Mouse (Mus musculus) liver, adult 2 months (tissue): Measurements from ENCODE around the gene Slc7a1. TPM values are rescaled to one million over a fixed set of nuclear protein-coding genes. Genes with fewer than 3 reads are reported as not detected.

Experiments used
- DNase-seq: peaks from one replicate; pipeline ENCODE4 v3.0.0-alpha.2; 2011; ENCODE audit warnings: low read depth, low spot score; ENCODE audit errors: extremely low read depth
- H3K27ac ChIP-seq: fragments of 200-500 bp; replicated peaks from 2 replicates; pipeline ENCODE4 v1.5.1; 2012; ENCODE audit warnings: low read depth, mild to moderate bottlenecking, control low read depth, inconsistent platforms, low read length; ENCODE audit not compliant: insufficient read depth
- H3K27me3 ChIP-seq: fragments of 200-500 bp; 2 replicates; pipeline ENCODE4 v1.6.1; 2012; ENCODE audit warnings: mild to moderate bottlenecking, moderate library complexity, low read length, inconsistent platforms; ENCODE audit not compliant: control insufficient read depth, insufficient read depth
- H3K36me3 ChIP-seq: fragments of 200-500 bp; 2 replicates; pipeline ENCODE4 v1.6.1; 2012; ENCODE audit warnings: low read length, inconsistent platforms; ENCODE audit not compliant: control insufficient read depth, insufficient read depth
- H3K4me1 ChIP-seq: fragments of 200-500 bp; 2 replicates; pipeline ENCODE4 v1.6.1; 2011; ENCODE audit warnings: low read length; ENCODE audit not compliant: control insufficient read depth, insufficient read depth
- H3K4me3 ChIP-seq: fragments of 200-500 bp; 2 replicates; pipeline ENCODE4 v1.5.1; 2011; ENCODE audit warnings: low read depth, mild to moderate bottlenecking, control low read depth, low read length, moderate library complexity; ENCODE audit not compliant: insufficient read depth
- H3K79me2 ChIP-seq: fragments of 200-500 bp; 2 replicates; pipeline ENCODE4 v1.6.1; 2012; ENCODE audit warnings: inconsistent platforms, mild to moderate bottlenecking, low read length, moderate library complexity; ENCODE audit not compliant: control insufficient read depth, insufficient read depth
- H3K9ac ChIP-seq: fragments of 200-500 bp; 2 replicates; pipeline ENCODE4 v1.6.1; 2012; ENCODE audit warnings: low read depth, mild to moderate bottlenecking, control low read depth, inconsistent platforms, low read length
- CTCF ChIP-seq: fragments of 200-500 bp; IDR thresholded peaks from 2 replicates; pipeline ENCODE4 v1.5.1; 2011; ENCODE audit warnings: low read depth, low read length, control low read depth
- POLR2A ChIP-seq: fragments of 200-500 bp; IDR thresholded peaks from 2 replicates; pipeline ENCODE4 v1.6.1; 2011; ENCODE audit warnings: low read length, control low read depth; ENCODE audit not compliant: insufficient read depth; ENCODE audit errors: extremely low read depth
- WGBS: fragments of 180-500 bp; shearing (Covaris S2); methylation state at CpG from one replicate; pipeline ENCODE4 v1.1.7; 2018; 5-methylcytosine and 5-hydroxymethylcytosine counted together
- polyA plus RNA-seq: library from polyadenylated mRNA; depleted of rRNA; stranded (reverse); fragments of >200 nt; gene quantifications from 2 replicates; pipeline ENCODE4 v1.2.3, GENCODE M21; 2012
- total RNA-seq: library from RNA; depleted of rRNA; stranded (reverse); fragments of >200 nt; gene quantifications from 2 replicates; pipeline ENCODE4 v1.2.3, GENCODE M21; 2014

The Slc7a1 gene
- total and polyA plus RNA-seq, 2 experiments, result 0.18 to 0.23 TPM

DNA sequence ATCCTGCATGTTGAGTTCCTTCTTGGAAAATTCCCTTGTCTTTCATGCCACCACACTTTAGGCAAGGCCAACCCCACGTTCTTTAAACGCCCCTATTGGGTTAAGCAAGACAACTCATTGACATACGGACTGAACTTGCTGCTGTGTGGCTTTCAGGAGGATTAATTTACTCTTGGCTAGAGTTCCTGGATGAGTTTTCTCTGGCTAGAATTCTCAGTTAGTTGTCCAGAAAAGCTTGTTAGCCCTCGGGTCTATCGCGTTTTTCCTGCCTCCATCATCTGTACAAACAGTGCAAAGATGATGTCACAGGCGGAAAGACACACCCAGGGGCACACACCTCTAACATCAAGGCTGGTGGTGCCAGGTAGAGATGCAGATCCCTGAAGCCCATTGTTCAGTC lies 14.5 kb upstream of the Slc7a1 start:
- H3K4me3 ChIP-seq, result no peak overlapping the region
- no peak for TF ChIP-seq CTCF
- no peak for TF ChIP-seq POLR2A
- no peaks in the 10 kb centered on the region for H3K4me1 ChIP-seq
- no peak overlapping the region for H3K9ac ChIP-seq
- H3K27ac ChIP-seq, result no peak overlapping the region
- no peaks in the 10 kb centered on the region for H3K79me2 ChIP-seq
- H3K27me3 ChIP-seq, result no peaks in the 10 kb centered on the region
- DNase-seq, result no peak
- 37% methylated on average over 7 of the region's 7 CpGs for WGBS
- no peaks in the 10 kb centered on the region for H3K36me3 ChIP-seq

DNA sequence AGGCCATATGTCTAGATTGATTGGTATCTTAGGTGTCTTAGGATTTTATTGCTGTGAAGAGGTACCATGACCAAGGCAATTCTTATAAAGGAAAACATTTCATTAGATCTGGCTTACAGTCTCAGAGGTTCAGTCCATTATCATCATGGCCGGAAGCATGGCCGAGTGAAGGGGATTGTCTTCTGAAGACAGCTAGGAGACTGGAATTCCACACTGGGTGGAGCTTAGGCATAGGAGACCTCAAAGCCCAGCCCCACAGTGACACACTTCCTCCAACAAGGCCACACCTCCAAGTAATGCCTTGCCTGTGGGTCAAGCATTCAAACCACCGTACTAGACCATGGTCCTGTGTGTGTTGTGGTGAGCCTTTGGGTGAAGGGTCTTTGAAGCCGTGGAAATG lies 12.8 kb upstream of the Slc7a1 start:
- 95% methylated on average over 4 of the region's 4 CpGs for WGBS
- no peak overlapping the region for H3K27ac ChIP-seq
- DNase-seq, result no peak

DNA sequence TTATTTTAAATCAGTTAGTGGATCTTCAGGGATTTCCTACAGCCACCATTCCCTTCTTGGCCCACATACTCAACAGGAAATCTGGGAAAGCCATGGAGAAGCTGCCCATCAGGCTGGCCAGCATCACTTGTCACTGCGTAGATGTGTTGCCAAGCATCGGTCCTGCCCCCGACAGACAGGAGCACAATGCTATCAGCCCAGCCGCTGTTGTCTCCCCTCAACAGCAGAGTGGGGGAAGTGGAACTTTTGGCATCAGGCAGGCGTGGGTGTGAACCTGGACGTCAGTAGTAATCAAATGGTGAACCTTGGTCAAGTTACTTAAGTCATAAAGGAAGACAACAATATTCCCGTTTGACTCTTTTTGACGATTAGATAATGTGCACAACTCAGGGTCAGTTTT lies 9.8 kb upstream of the Slc7a1 start:
- Histone ChIP-seq H3K27me3 (no peaks in the 10 kb centered on the region), H3K36me3 (no peaks in the 10 kb centered on the region), H3K4me1 (no peaks in the 10 kb centered on the region), H3K27ac (no peak overlapping the region), H3K9ac (no peak overlapping the region), H3K4me3 (no peak overlapping the region), H3K79me2 (no peaks in the 10 kb centered on the region)
- no peak for TF ChIP-seq CTCF
- 64% methylated on average over 8 of the region's 8 CpGs for whole genome bisulfite sequencing
- no peak for DNase-seq

More for the DNA sequence above, 12.8 kb upstream of the Slc7a1 start:
- no peak overlapping the region for H3K9ac ChIP-seq
- H3K36me3 ChIP-seq, result no peaks in the 10 kb centered on the region
- H3K27me3 ChIP-seq, result no peaks in the 10 kb centered on the region
- H3K4me1 ChIP-seq, result no peaks in the 10 kb centered on the region
- H3K79me2 ChIP-seq, result no peaks in the 10 kb centered on the region
- H3K4me3 ChIP-seq, result no peak overlapping the region
- TF ChIP-seq POLR2A (no peak), CTCF (no peak)

DNA sequence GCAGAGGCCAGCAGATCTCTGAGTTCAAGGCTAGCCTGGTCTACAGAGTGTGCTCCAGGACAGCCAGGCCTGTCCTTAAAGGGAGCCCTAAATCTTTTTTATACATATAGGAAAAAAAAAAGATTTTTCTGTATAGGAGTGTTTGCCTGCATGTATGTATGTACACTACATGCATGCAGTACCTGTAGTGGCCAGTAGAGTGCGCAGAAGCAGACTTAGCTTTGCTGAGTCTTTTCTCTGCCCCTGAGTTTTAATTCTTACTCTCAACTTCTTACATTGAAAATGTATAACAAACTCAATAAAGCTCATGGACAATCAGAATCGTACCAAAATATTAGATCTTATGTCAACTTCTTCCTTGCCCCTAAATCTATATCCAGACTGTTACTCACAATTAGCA lies 7.2 kb upstream of the Slc7a1 start:
- WGBS, result 93% methylated on average over 2 of the region's 2 CpGs
- Histone ChIP-seq H3K4me1 (no peaks in the 10 kb centered on the region), H3K36me3 (no peaks in the 10 kb centered on the region), H3K27me3 (no peaks in the 10 kb centered on the region), H3K79me2 (no peaks in the 10 kb centered on the region), H3K4me3 (no peak overlapping the region), H3K9ac (no peak overlapping the region), H3K27ac (no peak overlapping the region)
- DNase-seq, result no peak
- TF ChIP-seq POLR2A, result no peak
- no peak for TF ChIP-seq CTCF

DNA sequence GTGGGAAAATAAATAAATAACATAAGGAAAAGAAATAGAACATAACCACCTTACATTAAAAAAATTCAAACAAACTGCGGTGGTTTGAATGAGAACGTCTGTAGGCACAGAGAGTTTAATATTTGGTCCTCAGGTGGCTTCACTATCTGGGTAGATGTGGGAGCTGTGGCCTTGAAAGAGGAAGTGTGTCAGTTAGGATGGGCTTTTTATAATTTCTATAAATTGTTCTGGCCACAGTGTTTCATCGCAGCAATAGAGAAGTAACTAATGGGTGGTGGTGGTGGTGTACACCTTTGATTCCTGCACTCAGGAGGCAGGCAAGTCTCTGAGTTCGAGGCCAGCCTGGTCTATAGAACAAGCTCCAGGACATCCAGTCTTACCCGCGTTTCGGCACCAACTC lies 4.8 kb upstream of the Slc7a1 start:
- 89% methylated on average over 7 of the region's 7 CpGs for WGBS
- Histone ChIP-seq H3K27me3 (0 out of 2 replicates have a peak, but pooled peaks cover 1% of the 10 kb centered on the region), H3K4me1 (no peaks in the 10 kb centered on the region; the same call in 1 of the 2 replicates), H3K27ac (no peak overlapping the region), H3K36me3 (no peaks in the 10 kb centered on the region), H3K4me3 (no peak overlapping the region), H3K9ac (no peak overlapping the region), H3K79me2 (no peaks in the 10 kb centered on the region)
- TF ChIP-seq CTCF, result no peak
- no peak for TF ChIP-seq POLR2A
- DNase-seq, result no peak

DNA sequence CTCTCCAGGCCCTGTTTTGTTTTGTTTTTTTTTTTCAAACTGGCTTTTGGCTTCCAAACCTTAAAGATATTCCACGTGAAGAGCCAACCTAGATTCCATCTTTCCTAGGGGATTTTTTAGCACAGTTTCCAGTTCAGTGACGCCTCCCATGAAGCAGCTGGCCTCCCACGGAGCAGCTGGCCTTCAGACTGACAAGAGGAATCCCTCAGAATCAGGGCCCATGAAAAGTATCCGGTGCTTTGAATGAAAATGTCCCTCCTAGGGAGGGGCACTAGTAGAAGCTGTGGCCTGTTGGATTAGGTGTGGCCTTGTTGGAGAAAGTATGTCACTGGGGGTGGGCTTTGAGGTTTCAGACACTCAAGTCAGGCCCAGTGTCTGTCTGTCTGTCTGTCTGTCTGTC lies 2.9 kb upstream of the Slc7a1 start:
- H3K4me1 ChIP-seq, result peaks cover 1% of the 10 kb centered on the region; the same call in 1 of the 2 replicates
- H3K79me2 ChIP-seq, result no peaks in the 10 kb centered on the region
- no peak for TF ChIP-seq POLR2A
- TF ChIP-seq CTCF, result no peak
- no peak overlapping the region for H3K27ac ChIP-seq
- H3K36me3 ChIP-seq, result no peaks in the 10 kb centered on the region
- DNase-seq, result no peak
- H3K9ac ChIP-seq, result no peak overlapping the region
- H3K4me3 ChIP-seq, result no peak overlapping the region
- 72% methylated on average over 4 of the region's 4 CpGs for WGBS
- H3K27me3 ChIP-seq, result 0 out of 2 replicates have a peak, but pooled peaks cover 5% of the 10 kb centered on the region
